Mouse (Mus musculus) left cerebral cortex, adult 8-10 months (tissue): Measurements from ENCODE around the gene Psors1c2. TPM values are rescaled to one million over a fixed set of nuclear protein-coding genes. Genes with fewer than 3 reads are reported as not detected.
"Not testable (repeated sequence)": the region's sequence is repeated elsewhere in the genome, so short reads cannot be mapped to it uniquely, and the experiment has no call there.

ENCODE experiments used
- DNase-seq, 2 experiments: peaks; one replicate each; pipeline ENCODE4 v3.0.0; 2022; ENCODE audit warnings: low spot score in 2 of 2
- total RNA-seq, 4 experiments: library from RNA; stranded (reverse); gene quantifications; 2 replicates each; pipeline ENCODE4 v1.2.4; 2022

Psors1c2 gene
- total RNA-seq: under 1 TPM in 1 of 4 experiments, not detected in 3; 0.41 TPM

- DNase-seq: no peak
Measured at GRCm38 (mm10) chr17:35532901-35533300, at the start of gene Psors1c2. Psors1c2 (plus strand) TSS chr17:35533201.

GRCm38 (mm10) chr17:35484066-35484465 is 48.9 kb upstream of the Psors1c2 start:
- peak in 1 of 2 experiments; percentile 34 for DNase-seq

- DNase-seq: no peak
Measured at GRCm38 (mm10) chr17:35485702-35486101, 47.3 kb upstream of the Psors1c2 start.

GRCm38 (mm10) chr17:35486726-35487125 is 46.3 kb upstream of the Psors1c2 start:
- no peak for DNase-seq

- no peak for DNase-seq
Measured at GRCm38 (mm10) chr17:35488041-35488440, 45.0 kb upstream of the Psors1c2 start.

- DNase-seq: no peak
Measured at GRCm38 (mm10) chr17:35490320-35490719, 42.7 kb upstream of the Psors1c2 start.

- no peak for DNase-seq
Measured at GRCm38 (mm10) chr17:35497124-35497523, 35.9 kb upstream of the Psors1c2 start.

- DNase-seq: no peak
Measured at GRCm38 (mm10) chr17:35502226-35502625, 30.8 kb upstream of the Psors1c2 start.

- no peak for DNase-seq
Measured at GRCm38 (mm10) chr17:35502762-35503161, 30.2 kb upstream of the Psors1c2 start.

- no peak for DNase-seq
Measured at GRCm38 (mm10) chr17:35503849-35504248, 29.2 kb upstream of the Psors1c2 start.

GRCm38 (mm10) chr17:35504628-35505481 is 28.1 kb upstream of the Psors1c2 start:
- no peak for DNase-seq

- DNase-seq: no peak
Measured at GRCm38 (mm10) chr17:35505776-35506175, 27.2 kb upstream of the Psors1c2 start, which contains the start of gene Pou5f1. Pou5f1 (plus strand) TSS chr17:35506018.

GRCm38 (mm10) chr17:35506881-35507280 is 26.1 kb upstream of the Psors1c2 start:
- DNase-seq: no peak

GRCm38 (mm10) chr17:35507556-35508260 is 25.3 kb upstream of the Psors1c2 start:
- no peak for DNase-seq

GRCm38 (mm10) chr17:35508279-35508678 is 24.7 kb upstream of the Psors1c2 start:
- DNase-seq: not testable (repeated sequence)

GRCm38 (mm10) chr17:35509284-35509683 is 23.7 kb upstream of the Psors1c2 start:
- DNase-seq: no peak

GRCm38 (mm10) chr17:35512916-35513626 is 19.9 kb upstream of the Psors1c2 start:
- DNase-seq: no peak

GRCm38 (mm10) chr17:35513886-35514285 is 19.1 kb upstream of the Psors1c2 start:
- DNase-seq: peak in 1 of 2 experiments; percentile 50

- no peak for DNase-seq
Measured at GRCm38 (mm10) chr17:35514756-35515155, 18.2 kb upstream of the Psors1c2 start.

- peak in 1 of 2 experiments; percentile 18 for DNase-seq
Measured at GRCm38 (mm10) chr17:35515911-35516640, 16.9 kb upstream of the Psors1c2 start.
